Mouse (Mus musculus): ENCODE results near the gene Qk. TPM values are rescaled to one million over a fixed set of nuclear protein-coding genes. Genes with fewer than 3 reads are reported as not detected.

Qk gene
- polyA plus RNA-seq, 1 experiment from 2014 or later: 52.4 TPM

GRCm38 (mm10) chr17:10152808-10153413 is 166.7 kb downstream of the Qk start:
- Histone ChIP-seq H3K27ac (no peak overlapping the region), H3K4me1 (0 out of 2 replicates have a peak, but pooled peaks cover 10% of the 10 kb centered on the region), H3K36me3 (no peaks in the 10 kb centered on the region), H3K4me3 (no peak overlapping the region), H3K9ac (no peak overlapping the region), H3K9me3 (replicated peaks) (0 out of 2 replicates have a peak, but pooled peaks cover 3% of the 10 kb centered on the region), H3K27me3 (no peaks in the 10 kb centered on the region), H3K4me2 (replicated peaks) (no peak overlapping the region)
- WGBS: 61% methylated on average over 8 of the region's 8 CpGs
- no peak for ATAC-seq (ENCODE audit: low FRiP score)
